Mouse (Mus musculus): ENCODE results near the gene Map3k10. TPM values are rescaled to one million over a fixed set of nuclear protein-coding genes. Genes with fewer than 3 reads are reported as not detected.
"Not testable (repeated sequence)": the region's sequence is repeated elsewhere in the genome, so short reads cannot be mapped to it uniquely, and the experiment has no call there.

The Map3k10 gene
- total RNA-seq, 1 experiment from 2014 or later, result 3.3 TPM

DNA sequence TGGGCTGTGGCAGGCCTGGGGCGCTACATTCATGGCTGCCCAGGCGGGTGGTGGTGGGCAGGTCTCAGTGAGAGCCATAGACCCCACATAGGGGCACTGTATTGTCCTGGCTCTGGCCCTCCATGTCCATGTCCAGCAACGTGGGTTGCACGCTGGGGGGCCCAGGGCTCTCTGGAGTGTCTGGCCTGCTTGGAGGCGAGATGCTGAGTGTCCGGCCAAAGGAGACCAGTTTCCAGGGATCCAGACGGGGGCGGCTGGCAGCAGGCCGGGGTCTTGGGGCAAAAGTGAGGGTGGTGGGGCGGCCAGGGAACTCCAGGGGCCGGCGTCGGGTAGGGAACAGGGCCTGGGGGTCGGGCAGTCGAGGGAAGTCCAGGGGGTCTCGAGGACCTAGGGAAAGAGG lies 17.8 kb downstream of the Map3k10 start:
- ATAC-seq (replicated peaks; ENCODE audit: low read depth, poor library complexity, severe bottlenecking), result no peak

DNA sequence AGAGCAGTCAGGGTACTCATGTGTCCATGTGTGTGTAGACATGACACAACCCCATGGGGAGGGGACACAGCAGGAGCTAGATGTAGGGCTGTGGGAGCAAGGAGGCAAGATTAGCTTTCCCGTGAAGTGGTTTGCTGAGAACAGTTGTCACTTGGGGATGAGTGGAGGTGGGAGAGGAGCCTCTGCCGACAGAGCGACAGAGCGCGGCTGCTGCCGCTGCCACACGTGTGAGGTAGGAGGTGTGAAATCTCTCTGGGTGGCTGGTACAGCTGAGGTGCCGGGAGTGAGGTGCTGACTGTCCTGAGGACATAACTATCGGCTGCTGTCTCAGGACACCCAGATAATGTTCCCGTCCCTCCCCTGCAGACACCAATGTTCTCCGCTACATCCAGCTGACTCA lies 18.9 kb downstream of the Map3k10 start:
- no peak for ATAC-seq (replicated peaks; ENCODE audit: low read depth, poor library complexity, severe bottlenecking)

DNA sequence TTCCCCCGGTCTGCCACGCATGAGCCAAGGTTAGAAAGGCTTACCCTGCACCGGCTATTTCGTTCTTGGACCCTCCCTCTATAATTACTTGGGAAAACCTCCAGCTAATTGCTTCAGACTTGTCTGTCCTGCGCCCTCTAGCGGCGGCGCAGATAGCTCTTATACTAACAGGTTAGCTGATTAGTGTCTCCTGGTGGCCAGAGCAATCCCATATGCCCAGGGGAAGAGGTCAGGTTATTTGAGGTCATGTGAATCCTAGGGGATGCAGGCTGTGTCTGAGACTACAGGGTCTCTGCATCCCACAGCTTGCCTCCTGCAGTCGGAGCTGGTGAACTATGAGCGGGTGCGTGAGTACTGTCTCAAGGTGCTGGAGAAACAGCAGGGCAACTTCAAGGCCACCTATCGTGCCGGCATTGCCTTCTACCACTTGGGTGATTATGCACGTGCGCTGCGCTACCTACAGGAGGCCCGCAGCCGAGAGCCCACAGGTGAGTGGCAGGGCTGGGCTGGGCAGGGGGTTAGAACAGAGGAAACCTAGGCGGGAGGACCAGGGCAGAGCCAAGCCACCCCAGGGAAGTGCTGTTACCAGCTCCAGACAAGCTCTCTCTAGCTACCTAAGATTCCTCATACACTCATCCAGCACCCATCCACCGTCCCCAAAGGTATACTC lies 19.7 kb downstream of the Map3k10 start:
- peak; percentile 19; the same call in 1 of the 2 replicates for ATAC-seq (replicated peaks; ENCODE audit: low read depth, poor library complexity, severe bottlenecking)

DNA sequence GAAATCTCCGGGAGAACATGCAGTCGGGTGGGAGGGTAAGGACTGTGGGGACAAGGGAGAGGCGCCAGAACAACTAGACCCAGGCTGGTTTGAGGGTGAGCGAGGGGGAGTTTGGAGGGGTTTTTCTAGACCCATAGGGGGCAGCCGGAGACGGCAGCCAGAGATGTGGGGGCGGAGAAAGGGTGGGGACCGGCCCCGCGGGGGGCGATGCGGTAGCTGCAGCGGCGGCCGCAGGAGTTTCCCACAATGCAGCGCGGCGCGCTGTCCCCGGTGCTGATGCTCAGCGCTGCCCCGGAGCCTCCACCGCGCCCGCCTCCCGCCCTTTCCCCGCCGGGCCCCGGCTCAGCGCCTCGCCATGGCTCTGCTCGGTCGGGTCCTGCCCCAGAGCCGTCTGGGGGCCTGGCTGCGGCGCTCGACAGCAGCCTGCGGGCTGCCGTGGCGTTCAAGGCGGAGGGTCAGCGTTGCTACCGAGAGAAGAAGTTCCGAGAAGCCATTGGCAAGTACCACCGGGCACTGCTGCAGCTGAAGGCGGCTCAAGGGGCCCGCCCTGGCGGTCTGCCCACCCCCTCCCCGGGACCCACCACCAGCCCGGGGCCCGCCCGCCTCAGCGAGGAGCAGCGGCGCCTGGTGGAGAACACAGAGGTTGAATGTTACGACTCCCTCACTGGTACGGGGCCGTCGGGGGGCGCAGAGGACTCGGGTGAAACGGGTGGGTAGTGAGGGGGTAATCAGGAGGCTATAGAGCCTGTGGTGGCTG lies 20.5 kb downstream of the Map3k10 start, which contains the start of gene Ttc9b:
Gene Ttc9b, plus strand, starts transcription at position 235 of the 757 bp plus-strand sequence.
- ATAC-seq (replicated peaks; ENCODE audit: low read depth, poor library complexity, severe bottlenecking), result peak; percentile 40; the same call in 1 of the 2 replicates

DNA sequence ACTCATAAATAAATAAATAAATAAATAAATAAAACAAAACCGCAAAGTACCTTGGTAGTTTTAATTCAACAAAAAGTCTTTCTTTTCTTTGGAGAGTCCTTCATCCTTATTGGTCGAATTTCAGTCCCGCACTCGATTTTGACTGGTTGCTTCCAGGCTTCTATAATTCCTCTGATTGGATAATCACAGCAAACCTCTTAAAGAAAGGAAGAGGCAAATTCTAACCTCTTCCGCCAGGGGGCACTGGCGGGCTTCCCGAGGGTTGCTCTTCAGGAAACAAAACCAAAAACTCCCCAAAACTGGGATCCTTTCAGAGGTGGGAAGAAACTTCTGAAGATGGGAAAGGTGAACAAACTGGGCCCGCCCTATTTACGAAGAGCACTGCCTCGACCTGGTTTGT lies 23.4 kb downstream of the Map3k10 start:
- ATAC-seq (replicated peaks; ENCODE audit: low read depth, poor library complexity, severe bottlenecking), result peak; percentile 77

DNA sequence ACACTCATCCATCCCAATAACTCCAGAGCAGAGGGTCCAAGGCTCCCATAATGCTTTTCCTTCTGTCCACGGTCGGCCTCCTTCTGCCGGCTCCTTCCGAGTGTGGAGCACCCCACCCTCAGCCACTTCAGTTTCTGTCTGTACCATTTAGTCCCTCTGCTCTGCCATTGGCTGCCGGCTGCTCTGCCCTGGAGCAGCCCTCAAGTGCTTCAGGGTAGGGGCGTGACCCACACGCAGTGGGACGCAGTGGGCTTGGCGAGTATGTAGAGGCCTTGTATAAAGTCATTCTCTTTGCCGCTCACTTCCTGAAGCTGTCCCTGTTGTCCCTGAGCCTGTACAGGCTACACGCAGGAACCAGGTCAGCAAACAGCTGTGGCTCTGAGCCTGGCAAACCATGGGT lies 24.7 kb downstream of the Map3k10 start:
- no peak for ATAC-seq (replicated peaks; ENCODE audit: low read depth, poor library complexity, severe bottlenecking)

DNA sequence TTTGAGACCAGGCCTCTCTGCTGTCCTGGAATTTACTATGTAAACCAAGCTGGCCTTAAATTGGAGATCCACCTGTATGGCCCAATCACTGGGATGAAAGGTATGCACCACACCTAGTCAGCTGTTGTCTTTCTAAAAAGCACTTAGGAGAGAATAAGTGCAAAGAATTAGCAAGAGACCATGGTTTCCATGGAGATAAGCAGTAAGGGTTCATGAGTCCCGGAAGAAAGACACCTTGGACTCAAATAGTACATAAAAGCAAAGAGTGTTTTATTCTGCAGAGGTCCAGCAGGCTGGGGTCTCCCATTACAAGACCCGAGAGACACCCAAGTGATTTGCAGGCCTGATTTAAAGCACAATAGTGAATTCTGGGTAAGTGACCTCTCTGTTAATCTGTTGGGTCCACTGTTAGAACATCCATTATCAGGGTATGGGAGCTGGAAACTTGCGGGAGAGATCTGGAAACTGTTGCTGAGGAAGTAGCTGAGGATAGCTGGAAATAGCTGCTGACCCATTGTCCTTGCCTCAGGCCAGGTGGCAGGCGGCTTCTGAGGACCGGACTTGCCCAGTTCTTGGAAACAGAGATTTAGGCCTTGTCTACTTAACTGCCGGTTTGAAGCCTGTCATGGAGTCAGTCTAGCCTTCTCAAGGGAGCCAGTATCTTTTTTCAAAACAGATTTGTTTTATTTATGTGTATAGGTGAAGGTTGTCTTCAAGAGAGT lies 27.0 kb downstream of the Map3k10 start:
- ATAC-seq (replicated peaks; ENCODE audit: low read depth, poor library complexity, severe bottlenecking), result no peak

DNA sequence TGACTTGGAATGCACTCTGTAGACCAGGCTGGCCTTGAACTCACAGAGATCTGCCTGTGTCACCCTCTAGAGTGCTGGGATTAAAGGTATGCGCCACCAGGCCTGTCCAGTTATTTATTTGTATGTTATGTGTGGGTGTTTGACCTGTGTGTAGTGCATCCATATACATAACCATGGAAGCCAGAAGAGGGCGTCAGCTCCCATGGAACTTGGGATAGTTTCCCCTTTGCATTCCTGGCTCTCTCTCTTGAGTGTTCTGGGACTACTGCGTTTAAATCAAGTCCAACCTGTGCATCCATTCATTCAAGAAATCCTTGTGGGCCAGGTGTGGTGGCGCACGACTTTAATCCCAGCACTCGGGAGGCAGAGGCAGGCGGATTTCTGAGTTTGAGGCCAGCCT lies 27.9 kb downstream of the Map3k10 start:
- no peak for ATAC-seq (replicated peaks; ENCODE audit: low read depth, poor library complexity, severe bottlenecking)

DNA sequence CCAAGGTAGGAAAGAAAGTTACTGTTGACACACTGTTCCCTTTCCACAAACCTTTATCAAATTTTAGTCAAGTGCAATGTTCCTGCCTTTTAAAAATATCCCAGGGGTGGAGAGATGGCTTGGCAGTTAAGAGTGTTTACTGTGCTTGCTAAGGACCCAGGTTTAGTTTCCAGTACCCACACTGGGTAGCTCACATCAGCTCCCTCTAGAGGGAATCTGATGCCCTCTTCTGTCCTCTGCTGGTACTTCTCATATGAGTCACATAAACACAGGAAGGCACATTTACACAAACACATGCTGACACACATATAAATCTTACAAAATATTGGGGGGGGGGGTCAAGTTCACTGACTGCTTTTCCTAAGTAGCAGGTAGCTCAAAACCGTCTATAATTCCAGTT lies 29.9 kb downstream of the Map3k10 start:
- 0 out of 2 replicates have a peak, but pooled peaks have one; percentile 25 for ATAC-seq (replicated peaks; ENCODE audit: low read depth, poor library complexity, severe bottlenecking)

DNA sequence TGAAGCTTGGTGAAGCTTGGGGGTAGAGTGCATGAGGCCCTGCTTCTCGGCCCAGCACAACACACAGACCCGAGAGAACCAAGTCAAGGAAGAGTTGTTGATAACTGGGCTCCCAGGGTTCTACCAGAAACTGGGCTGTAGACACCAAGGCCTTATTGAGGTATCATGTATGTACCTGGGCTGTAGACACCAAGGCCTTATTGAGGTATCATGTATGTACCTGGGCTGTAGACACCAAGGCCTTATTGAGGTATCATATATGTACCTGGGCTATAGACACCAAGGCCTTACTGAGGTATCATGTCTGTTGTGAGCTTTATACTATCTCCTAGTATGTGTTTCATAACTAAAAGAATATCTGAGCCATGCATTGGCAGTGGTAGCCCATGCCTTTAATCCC lies 39.3 kb downstream of the Map3k10 start:
- ATAC-seq (replicated peaks; ENCODE audit: low read depth, poor library complexity, severe bottlenecking), result not testable (repeated sequence)

DNA sequence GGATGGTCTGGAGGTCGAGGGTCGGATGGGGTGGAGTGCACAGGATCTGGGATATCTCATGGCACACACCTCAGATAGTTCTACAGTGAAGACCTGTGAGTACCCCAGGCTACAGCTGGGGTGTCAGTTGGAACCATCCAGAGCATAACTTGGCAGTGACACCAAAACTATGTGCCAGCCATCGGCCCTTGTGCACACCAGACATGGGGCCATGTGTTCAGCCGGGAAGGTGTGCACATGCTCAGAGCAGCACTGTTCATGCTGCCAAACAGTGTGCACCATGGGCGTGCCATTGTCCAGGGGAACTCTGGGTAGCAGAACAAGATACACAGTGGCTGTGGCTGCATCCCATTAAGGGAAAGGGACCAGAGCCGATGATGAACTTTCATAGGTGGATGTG lies 39.7 kb downstream of the Map3k10 start:
- ATAC-seq (replicated peaks; ENCODE audit: low read depth, poor library complexity, severe bottlenecking), result no peak

DNA sequence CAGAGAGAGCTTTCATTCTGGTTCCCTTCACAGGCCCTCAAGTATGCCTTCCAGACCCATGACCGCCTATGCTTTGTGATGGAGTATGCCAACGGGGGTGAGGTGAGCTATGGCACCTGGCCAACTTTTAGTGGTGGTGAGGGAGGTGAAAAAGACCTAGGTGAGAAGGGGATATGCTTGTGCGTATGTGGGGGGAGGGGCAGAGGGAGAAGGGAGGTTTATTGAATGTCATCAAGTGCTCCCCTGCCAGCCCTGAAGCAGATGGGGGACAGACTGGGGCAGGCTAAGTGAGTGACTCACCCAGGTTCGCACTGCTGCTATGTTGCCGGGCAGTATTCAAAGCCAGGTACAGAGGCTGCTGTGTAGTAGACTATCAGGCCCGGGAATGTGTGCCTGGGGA lies 41.2 kb downstream of the Map3k10 start:
- ATAC-seq (replicated peaks; ENCODE audit: low read depth, poor library complexity, severe bottlenecking), result no peak

DNA sequence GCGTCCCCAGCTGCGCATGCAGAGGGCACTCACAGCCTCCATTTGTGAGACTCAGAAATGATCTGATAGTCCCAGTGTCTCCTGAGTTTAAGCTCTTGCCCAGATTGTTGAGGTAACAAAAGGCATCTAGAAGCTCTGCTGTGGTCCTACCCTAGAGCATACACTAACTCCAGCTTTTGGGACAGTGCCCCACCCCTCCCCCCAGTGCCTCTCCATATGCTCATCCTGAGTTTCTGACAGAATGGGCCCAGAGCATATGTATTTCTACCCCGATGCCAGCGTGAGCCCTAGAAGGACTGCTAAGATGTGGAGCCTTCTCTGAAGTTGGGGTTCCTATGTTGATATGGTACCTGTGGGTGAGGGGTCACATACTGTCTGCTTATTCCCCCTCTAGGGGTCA lies 43.0 kb downstream of the Map3k10 start:
- ATAC-seq (replicated peaks; ENCODE audit: low read depth, poor library complexity, severe bottlenecking), result no peak

DNA sequence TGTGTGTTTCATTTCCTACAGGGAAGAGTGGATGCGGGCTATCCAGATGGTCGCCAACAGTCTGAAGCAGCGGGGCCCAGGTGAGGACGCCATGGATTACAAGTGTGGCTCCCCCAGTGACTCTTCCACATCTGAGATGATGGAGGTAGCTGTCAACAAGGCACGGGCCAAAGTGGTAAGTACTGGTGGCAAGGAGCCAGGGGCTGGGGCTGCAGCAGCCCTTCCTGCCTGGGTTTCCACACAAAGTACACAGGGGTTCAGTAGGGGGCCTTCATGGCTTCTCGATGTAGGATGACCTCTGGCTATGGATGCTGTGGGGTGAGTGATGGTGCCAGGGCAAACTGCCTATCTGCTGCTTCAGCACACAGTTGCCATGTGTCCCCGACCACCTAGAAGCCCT lies 45.6 kb downstream of the Map3k10 start:
- ATAC-seq (replicated peaks; ENCODE audit: low read depth, poor library complexity, severe bottlenecking), result not testable (repeated sequence)

DNA sequence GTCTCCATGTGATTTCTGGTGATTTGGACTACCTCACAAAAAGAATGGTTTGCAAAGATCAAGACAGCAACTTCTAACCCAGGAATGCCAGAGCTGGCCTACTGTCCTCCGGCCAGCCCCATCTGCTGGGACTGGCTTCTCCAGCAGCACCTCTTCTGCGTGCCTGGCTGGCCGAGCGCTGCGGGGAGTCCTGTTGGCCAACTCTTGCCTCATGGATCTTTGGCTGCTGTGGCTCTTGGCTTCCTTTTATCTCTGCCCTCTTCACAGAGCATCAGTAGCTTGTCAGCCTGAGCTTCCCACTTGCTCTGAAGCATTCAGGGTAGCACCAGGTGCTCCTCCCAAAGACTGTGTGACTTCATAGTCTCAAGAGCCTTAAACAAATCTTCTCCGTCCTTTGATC lies 46.2 kb downstream of the Map3k10 start:
- ATAC-seq (replicated peaks; ENCODE audit: low read depth, poor library complexity, severe bottlenecking), result no peak

DNA sequence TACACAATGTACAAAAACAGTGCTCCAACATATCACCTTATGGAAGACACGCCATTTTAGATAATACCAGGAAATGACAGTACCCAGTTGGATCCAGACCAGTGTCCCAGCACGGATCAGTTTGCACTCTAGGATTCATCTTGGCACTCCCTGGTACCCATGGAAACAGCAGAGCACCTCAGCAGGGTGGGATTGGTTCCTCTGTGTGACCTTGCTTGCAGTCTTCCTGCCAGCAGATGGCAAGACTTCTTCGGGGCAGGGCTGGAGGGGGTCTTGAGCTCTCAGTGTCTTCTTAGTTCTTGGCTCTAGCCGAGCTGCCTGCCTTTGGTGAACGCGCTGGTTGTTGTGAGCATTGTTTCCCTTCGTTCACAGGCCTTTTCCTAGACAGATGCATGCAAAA lies 46.7 kb downstream of the Map3k10 start:
- ATAC-seq (replicated peaks; ENCODE audit: low read depth, poor library complexity, severe bottlenecking), result no peak

DNA sequence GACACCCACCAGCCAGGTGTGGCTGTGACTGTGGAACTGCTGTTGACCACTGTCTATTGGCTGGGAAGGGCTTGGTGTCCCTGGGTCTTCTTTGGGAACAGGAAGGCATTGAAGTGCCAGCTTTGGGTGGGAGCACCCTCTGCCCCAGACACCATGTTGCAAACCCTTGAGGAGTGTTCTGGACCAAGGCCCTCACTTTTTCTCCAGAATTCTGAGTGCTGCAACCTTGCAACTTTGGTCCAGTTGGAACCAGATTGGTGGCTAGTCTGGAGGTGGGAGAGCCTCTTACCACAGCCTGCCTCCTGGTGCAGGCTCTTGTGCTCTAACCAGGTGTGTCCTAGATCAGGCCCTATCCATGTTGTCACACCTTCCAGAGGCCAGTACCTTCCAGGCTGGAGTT lies 49.4 kb downstream of the Map3k10 start:
- ATAC-seq (replicated peaks; ENCODE audit: low read depth, poor library complexity, severe bottlenecking), result no peak

DNA sequence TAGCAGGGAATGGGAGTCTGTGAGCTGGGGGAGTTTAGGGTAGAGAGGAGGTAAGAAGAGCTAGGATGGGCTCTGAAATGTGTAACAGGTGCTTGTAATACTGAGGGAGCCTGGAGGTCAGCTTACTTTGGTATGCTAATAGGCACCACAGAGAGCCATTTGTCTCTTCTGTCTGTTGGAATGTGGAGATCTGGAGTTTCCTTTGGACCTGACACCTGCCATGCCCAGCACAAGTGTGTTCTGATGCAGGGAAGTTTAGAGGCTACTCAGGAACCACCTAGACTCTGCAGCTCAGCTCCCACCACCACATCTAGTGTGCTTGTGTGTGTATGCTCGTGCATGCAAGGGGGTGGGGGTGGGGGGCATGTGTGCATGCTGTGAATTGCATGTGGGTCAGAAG lies 52.2 kb downstream of the Map3k10 start:
- no peak for ATAC-seq (replicated peaks; ENCODE audit: low read depth, poor library complexity, severe bottlenecking)

DNA sequence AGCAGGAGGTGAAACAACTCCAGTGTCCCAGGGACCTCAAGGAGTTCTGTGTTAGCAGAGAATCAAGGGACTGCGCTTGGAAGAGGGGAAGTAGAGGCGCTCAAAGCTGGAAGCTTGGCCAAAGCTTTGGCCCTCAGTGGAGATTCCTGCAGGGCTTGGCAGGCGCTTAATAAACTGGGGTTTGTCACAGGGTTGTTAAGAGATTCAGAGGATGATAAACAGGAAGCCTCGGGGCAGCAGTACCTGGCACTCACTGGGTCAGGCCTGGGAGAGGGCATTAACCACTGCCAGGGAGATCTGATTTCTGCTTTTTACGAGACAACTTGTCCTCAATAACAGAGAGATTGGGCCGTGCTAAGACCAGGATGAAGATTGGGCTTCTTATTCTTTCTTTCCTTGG lies 53.4 kb downstream of the Map3k10 start:
- ATAC-seq (replicated peaks; ENCODE audit: low read depth, poor library complexity, severe bottlenecking), result no peak

DNA sequence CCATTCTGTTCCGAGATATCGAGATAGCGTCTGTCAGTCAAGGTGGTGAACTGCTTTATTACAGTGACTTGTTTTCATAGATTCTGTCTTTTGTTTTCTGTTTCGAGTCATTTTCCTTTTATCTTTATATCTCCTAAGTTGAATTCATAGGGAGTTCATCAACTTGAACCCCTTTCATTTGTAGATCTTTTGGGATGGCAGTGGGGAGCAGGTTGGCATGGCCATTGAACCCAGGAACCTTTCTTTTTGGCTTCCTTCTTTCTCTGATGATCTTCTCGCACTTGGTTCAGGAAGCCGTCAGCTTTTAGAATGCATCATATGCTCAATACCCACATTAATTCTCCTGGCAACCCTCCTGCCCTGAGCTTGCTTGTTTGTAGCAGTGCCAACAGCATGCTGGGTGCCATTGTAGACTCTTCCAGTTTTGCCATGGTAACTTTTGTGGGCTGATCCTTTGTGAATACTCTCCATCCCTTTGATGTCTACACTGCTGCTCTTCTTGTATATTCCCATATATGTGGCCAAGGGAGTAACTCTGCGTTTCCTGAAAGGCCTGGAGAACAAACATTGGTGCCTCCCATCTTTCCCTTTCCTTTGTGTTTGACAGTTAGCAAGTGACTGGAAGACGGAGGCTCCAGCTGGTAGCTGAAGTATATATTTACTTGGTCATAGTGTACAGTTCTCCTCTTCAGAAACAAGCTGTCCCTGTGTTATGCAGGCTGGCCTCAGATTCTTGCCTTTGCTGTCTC lies 60.5 kb downstream of the Map3k10 start:
- no peak for ATAC-seq (replicated peaks; ENCODE audit: low read depth, poor library complexity, severe bottlenecking)
